Mouse (Mus musculus) myocyte (in vitro differentiated cells): ENCODE results near the gene Vtcn1.

ENCODE experiments used
- CEBPB ChIP-seq: IDR thresholded peaks from 2 replicates; pipeline ENCODE4 v1.6.1; 2011; ENCODE audit warnings: mild to moderate bottlenecking, moderate library complexity; ENCODE audit not compliant: poor library complexity, insufficient read depth, severe bottlenecking
- E2F4 ChIP-seq: IDR thresholded peaks from one replicate; pipeline ENCODE4 v1.6.1; 2011; ENCODE audit warnings: mild to moderate bottlenecking, control low read depth, moderate library complexity; ENCODE audit not compliant: insufficient read depth
- MAX ChIP-seq: IDR thresholded peaks from one replicate; pipeline ENCODE4 v1.6.1; 2011; ENCODE audit warnings: low read depth, mild to moderate bottlenecking, control low read depth
- MYOD1 ChIP-seq, 3 experiments: IDR thresholded peaks; one replicate each; pipeline ENCODE4 v1.6.1; 2011; ENCODE audit warnings: control low read depth in 2 of 3, low read depth in 2 of 3, mild to moderate bottlenecking in 2 of 3, moderate library complexity in 1 of 3; ENCODE audit not compliant: insufficient read length in 2 of 3, control insufficient read depth in 1 of 3
- MYOG ChIP-seq, 3 experiments: IDR thresholded peaks; one replicate each; pipeline ENCODE4 v1.6.1; 2011; ENCODE audit warnings: control low read depth in 2 of 3, low read depth in 2 of 3, mild to moderate bottlenecking in 2 of 3; ENCODE audit not compliant: insufficient read length in 2 of 3, control insufficient read depth in 1 of 3, insufficient read depth in 1 of 3
- POLR2A ChIP-seq: IDR thresholded peaks from one replicate; pipeline ENCODE4 v1.6.1; 2011; ENCODE audit warnings: low read depth, mild to moderate bottlenecking, control low read depth, moderate library complexity; ENCODE audit not compliant: insufficient read length
- POLR2AphosphoS2 ChIP-seq: IDR thresholded peaks from one replicate; pipeline ENCODE4 v1.6.1; 2011; ENCODE audit warnings: low read depth, control low read depth; ENCODE audit not compliant: insufficient read length
- SRF ChIP-seq: IDR thresholded peaks from one replicate; pipeline ENCODE4 v1.6.1; 2011; ENCODE audit warnings: low read depth; ENCODE audit not compliant: control insufficient read depth, insufficient read length
- TCF12 ChIP-seq: IDR thresholded peaks from one replicate; pipeline ENCODE4 v1.6.1; 2011; ENCODE audit warnings: mild to moderate bottlenecking, control low read depth; ENCODE audit not compliant: poor library complexity, insufficient read depth, severe bottlenecking
- USF1 ChIP-seq: IDR thresholded peaks from one replicate; pipeline ENCODE4 v1.6.1; 2011; ENCODE audit warnings: low read depth, mild to moderate bottlenecking, control low read depth, moderate library complexity

DNA sequence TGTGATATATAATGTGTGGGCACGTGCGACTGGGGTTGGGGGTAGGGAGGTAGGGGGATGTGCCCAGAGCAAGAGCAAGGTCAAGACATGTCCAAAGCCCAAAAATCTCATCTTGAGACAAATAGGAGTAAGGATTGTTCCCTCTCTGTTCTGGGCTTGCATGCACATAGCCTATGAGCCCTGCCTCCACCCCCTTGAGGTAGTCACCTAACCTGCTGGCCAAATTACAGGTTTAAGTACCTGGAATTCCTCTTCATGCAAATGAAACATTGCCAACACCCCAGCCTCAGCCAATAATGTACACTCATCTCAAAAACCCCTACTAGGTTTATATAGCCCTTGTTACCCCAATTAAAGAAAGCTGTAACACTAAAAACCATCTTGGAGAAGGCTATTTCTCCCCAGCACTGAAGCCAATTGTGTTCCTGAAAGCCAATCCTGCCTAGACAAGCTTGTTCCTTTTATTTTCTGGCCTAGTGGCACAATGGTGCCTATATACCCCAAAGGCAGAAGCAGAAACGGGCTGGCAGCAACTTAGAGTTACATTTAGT, 26.3 kb upstream of the Vtcn1 start:
- TF ChIP-seq E2F4 = no peak
- no peak for TF ChIP-seq POLR2A
- TF ChIP-seq MAX = no peak
- no peak for TF ChIP-seq USF1
- TF ChIP-seq CEBPB = no peak
- TF ChIP-seq MYOD1 (IDR thresholded peaks at IDR 0.05; ENCODE audit: control insufficient read depth in 1 of 3, insufficient read length in 2 of 3, low read depth in 2 of 3) = no peak
- no peak for TF ChIP-seq MYOG (IDR thresholded peaks at IDR 0.05; ENCODE audit: control insufficient read depth in 1 of 3, insufficient read depth in 1 of 3, insufficient read length in 2 of 3, low read depth in 2 of 3)
- no peak for TF ChIP-seq SRF
- no peak for TF ChIP-seq TCF12
- TF ChIP-seq POLR2AphosphoS2 = no peak
